Mouse (Mus musculus) erythroblast, embryonic 14.5 days (primary cell): ENCODE data around the gene Cntd1.

Experiments
- GATA1 ChIP-seq: IDR thresholded peaks from 2 replicates; pipeline ENCODE4 v1.6.1; 2012; ENCODE audit warnings: low read length, inconsistent platforms, mixed read lengths
- TAL1 ChIP-seq: IDR thresholded peaks from 3 replicates; pipeline ENCODE4 v1.6.1; 2012; ENCODE audit warnings: low read length, inconsistent platforms, mixed read lengths

GRCm38 (mm10) chr11:101265906-101266305 lies 12.9 kb upstream of the Cntd1 start:
- no peak for TF ChIP-seq GATA1
- TF ChIP-seq TAL1 = no peak
